Mouse (Mus musculus): ENCODE results near the gene Tspoap1. TPM values are rescaled to one million over a fixed set of nuclear protein-coding genes. Genes with fewer than 3 reads are reported as not detected.
A peak's percentile ranks its signal among the peaks of the same experiment; 100 is the strongest.

The Tspoap1 gene
- polyA plus RNA-seq, 2 experiments, result 1.1 to 5.5 TPM

DNA sequence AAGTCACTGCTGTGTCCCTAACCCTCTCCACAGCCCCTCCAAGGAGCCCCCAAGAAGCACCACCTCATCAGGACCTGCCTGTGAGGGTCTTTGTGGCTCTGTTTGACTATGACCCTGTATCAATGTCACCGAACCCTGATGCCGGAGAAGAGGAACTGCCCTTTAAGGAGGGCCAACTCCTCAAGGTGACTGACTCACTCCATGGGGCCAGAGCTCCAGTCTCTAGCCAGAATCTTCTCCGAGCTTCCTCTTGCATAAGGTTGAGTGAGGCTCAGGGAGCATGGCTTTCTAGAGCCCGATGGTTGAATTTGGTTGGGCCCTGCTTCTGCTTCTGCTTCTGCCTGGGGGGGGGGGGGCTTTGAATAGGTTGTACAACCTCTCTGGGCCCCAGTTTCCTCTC lies 19.1 kb downstream of the Tspoap1 start:
- no peak for TF ChIP-seq EP300 (IDR thresholded peaks at IDR 0.05; ENCODE audit: low read depth)
- TF ChIP-seq CTCF (IDR thresholded peaks at IDR 0.05; ENCODE audit: low read depth), result no peak
- Histone ChIP-seq H3K27ac (no peak overlapping the region), H3K4me1 (replicated peaks; ENCODE audit: control insufficient read depth in 2 of 2, insufficient read depth in 2 of 2, low read length in 1 of 2) (no peaks in the 10 kb centered on the region), H3K9ac (replicated peaks) (no peak overlapping the region), H3K4me2 (ENCODE audit: low read depth) (no peak overlapping the region), H3K36me3 (replicated peaks; ENCODE audit: control insufficient read depth, insufficient read depth, low read depth) (no peaks in the 10 kb centered on the region), H3K4me3 (ENCODE audit: insufficient read depth in 1 of 2, low read depth in 2 of 2, low read length in 2 of 2) (no peak overlapping the region), H3K9me3 (ENCODE audit: control insufficient read depth, low read length) (no peaks in the 10 kb centered on the region), H3K27me3 (ENCODE audit: control insufficient read depth, insufficient read depth, low read length) (no peaks in the 10 kb centered on the region; the same call in 1 of the 2 replicates)
- no peak for DNase-seq (ENCODE audit: low read depth in 3 of 3, low spot score in 3 of 3)
- 63% methylated on average over 4 of the region's 4 CpGs for WGBS (ENCODE audit: insufficient replicate concordance)
- ATAC-seq (ENCODE audit: insufficient read depth), result no peak

GRCm38 (mm10) chr11:87780130-87780529 lies 19.8 kb downstream of the Tspoap1 start:
- no peak overlapping the region for H3K4me2 ChIP-seq (ENCODE audit: low read depth)
- TF ChIP-seq EP300 (IDR thresholded peaks at IDR 0.05; ENCODE audit: low read depth) (no peak), CTCF (IDR thresholded peaks at IDR 0.05; ENCODE audit: low read depth) (no peak)
- H3K36me3 ChIP-seq (replicated peaks; ENCODE audit: control insufficient read depth, insufficient read depth, low read depth), result no peaks in the 10 kb centered on the region
- H3K4me1 ChIP-seq (replicated peaks; ENCODE audit: control insufficient read depth in 2 of 2, insufficient read depth in 2 of 2, low read length in 1 of 2), result no peaks in the 10 kb centered on the region
- no peak for DNase-seq (ENCODE audit: low read depth in 3 of 3, low spot score in 3 of 3)
- no peaks in the 10 kb centered on the region for H3K9me3 ChIP-seq (ENCODE audit: control insufficient read depth, low read length)
- H3K4me3 ChIP-seq (ENCODE audit: insufficient read depth in 1 of 2, low read depth in 2 of 2, low read length in 2 of 2), result no peak overlapping the region
- ATAC-seq (ENCODE audit: insufficient read depth), result no peak
- H3K9ac ChIP-seq (replicated peaks), result no peak overlapping the region
- WGBS (ENCODE audit: insufficient replicate concordance), result 77% methylated on average over 8 of the region's 8 CpGs
- H3K27ac ChIP-seq, result no peak overlapping the region
- H3K27me3 ChIP-seq (ENCODE audit: control insufficient read depth, insufficient read depth, low read length), result no peaks in the 10 kb centered on the region; the same call in 1 of the 2 replicates

DNA sequence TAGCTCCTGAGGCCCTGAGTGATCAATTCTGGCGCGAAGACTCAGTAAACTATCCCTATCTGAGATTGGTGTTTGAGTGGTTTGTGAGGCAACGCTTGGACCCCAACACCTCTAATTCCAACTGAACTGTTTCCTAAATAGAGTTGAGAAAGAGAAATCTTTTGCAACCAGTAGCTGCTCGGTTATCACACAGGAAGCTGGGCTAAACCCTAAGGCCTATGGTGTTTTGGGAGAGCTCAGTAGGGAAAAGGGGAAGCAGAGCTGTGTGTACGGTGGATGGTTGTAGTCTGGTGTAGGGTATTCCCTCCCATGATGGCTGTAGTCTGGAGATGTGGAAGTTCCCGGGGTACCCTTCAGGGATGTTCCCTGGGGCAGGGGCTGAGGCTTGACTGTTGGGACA lies 29.7 kb downstream of the Tspoap1 start:
- Histone ChIP-seq H3K4me1 (replicated peaks; ENCODE audit: control insufficient read depth in 2 of 2, insufficient read depth in 2 of 2, low read length in 1 of 2) (peaks cover 0 to 2% of the 10 kb centered on the region in 2 experiments; a peak in 1 of 4 replicates), H3K27ac (no peak overlapping the region), H3K27me3 (ENCODE audit: control insufficient read depth, insufficient read depth, low read length) (no peaks in the 10 kb centered on the region), H3K9me3 (ENCODE audit: control insufficient read depth, low read length) (no peaks in the 10 kb centered on the region), H3K4me2 (ENCODE audit: low read depth) (no peak overlapping the region), H3K4me3 (ENCODE audit: insufficient read depth in 1 of 2, low read depth in 2 of 2, low read length in 2 of 2) (no peak overlapping the region), H3K9ac (replicated peaks) (no peak overlapping the region), H3K36me3 (replicated peaks; ENCODE audit: control insufficient read depth, insufficient read depth, low read depth) (no peaks in the 10 kb centered on the region)
- 22% methylated on average over 6 of the region's 6 CpGs for WGBS (ENCODE audit: insufficient replicate concordance)
- no peak for ATAC-seq (ENCODE audit: insufficient read depth)
- no peak for TF ChIP-seq EP300 (IDR thresholded peaks at IDR 0.05; ENCODE audit: low read depth)
- TF ChIP-seq CTCF (IDR thresholded peaks at IDR 0.05; ENCODE audit: low read depth), result no peak
- DNase-seq (ENCODE audit: low read depth in 3 of 3, low spot score in 3 of 3), result no peak

- H3K27me3 ChIP-seq (ENCODE audit: control insufficient read depth, insufficient read depth, low read length), result no peaks in the 10 kb centered on the region
- H3K4me1 ChIP-seq (replicated peaks; ENCODE audit: control insufficient read depth in 2 of 2, insufficient read depth in 2 of 2, low read length in 1 of 2), result peaks cover 0 to 2% of the 10 kb centered on the region in 2 experiments; a peak in 1 of 4 replicates
- H3K27ac ChIP-seq, result no peak within 1 kb of the TSS
- DNase-seq (ENCODE audit: low read depth in 3 of 3, low spot score in 3 of 3), result no peak
- TF ChIP-seq CTCF (IDR thresholded peaks at IDR 0.05; ENCODE audit: low read depth) (no peak), EP300 (IDR thresholded peaks at IDR 0.05; ENCODE audit: low read depth) (peak; percentile 38)
- peak within 1 kb of the TSS in 1 of 2 experiments; percentile 40; a peak in 1 of 4 replicates for H3K4me3 ChIP-seq (ENCODE audit: insufficient read depth in 1 of 2, low read depth in 2 of 2, low read length in 2 of 2)
- no peaks in the 10 kb centered on the region for H3K36me3 ChIP-seq (replicated peaks; ENCODE audit: control insufficient read depth, insufficient read depth, low read depth)
- no peak for ATAC-seq (ENCODE audit: insufficient read depth)
- H3K4me2 ChIP-seq (ENCODE audit: low read depth), result no peak within 1 kb of the TSS
- 10% methylated on average over 3 of the region's 3 CpGs for WGBS (ENCODE audit: insufficient replicate concordance)
- H3K9me3 ChIP-seq (ENCODE audit: control insufficient read depth, low read length), result no peaks in the 10 kb centered on the region
- no peak within 1 kb of the TSS for H3K9ac ChIP-seq (replicated peaks)
Observed at GRCm38 (mm10) chr11:87793460-87793859, 33.1 kb downstream of the Tspoap1 start, which contains the start of gene Mpo. Gene Mpo (plus strand): TSS chr11:87793581.

DNA sequence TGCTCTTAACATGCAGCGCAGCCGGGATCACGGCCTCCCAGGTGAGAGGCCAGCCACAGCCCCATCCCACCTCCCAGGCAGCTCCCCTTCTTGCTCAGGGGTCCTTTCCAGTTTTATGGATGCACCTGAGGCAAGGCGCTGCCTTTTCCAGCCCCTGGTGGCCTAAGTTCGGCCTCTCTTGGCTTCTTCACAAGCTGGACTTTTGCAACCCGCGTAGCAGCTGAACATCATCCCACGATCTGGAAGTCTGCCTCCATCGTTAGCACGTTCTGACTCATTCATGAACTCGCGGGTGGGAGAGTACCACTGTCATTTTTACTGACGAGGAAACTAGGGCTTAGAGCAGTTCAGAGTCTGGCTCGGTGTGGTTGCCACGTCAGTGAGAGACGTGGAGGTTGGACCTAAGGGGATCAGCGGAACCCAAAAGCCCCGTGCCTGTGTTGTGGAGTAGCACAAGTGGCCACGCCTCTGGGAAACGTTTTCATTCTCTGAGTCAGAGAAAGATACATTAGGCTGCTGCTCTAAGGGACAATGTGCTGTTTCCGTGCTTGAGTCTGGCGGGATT lies 41.5 kb downstream of the Tspoap1 start:
- Histone ChIP-seq H3K27me3 (ENCODE audit: control insufficient read depth, insufficient read depth, low read length) (no peaks in the 10 kb centered on the region), H3K9me3 (ENCODE audit: control insufficient read depth, low read length) (no peaks in the 10 kb centered on the region), H3K36me3 (replicated peaks; ENCODE audit: control insufficient read depth, insufficient read depth, low read depth) (no peaks in the 10 kb centered on the region), H3K4me3 (ENCODE audit: insufficient read depth in 1 of 2, low read depth in 2 of 2, low read length in 2 of 2) (no peak overlapping the region), H3K27ac (no peak overlapping the region), H3K9ac (replicated peaks) (no peak overlapping the region), H3K4me2 (ENCODE audit: low read depth) (no peak overlapping the region), H3K4me1 (replicated peaks; ENCODE audit: control insufficient read depth in 2 of 2, insufficient read depth in 2 of 2, low read length in 1 of 2) (no peaks in the 10 kb centered on the region)
- DNase-seq (ENCODE audit: low read depth in 3 of 3, low spot score in 3 of 3), result no peak
- WGBS (ENCODE audit: insufficient replicate concordance), result 69% methylated on average over 22 of the region's 22 CpGs
- no peak for ATAC-seq (ENCODE audit: insufficient read depth)
- TF ChIP-seq CTCF (IDR thresholded peaks at IDR 0.05; ENCODE audit: low read depth) (no peak), EP300 (IDR thresholded peaks at IDR 0.05; ENCODE audit: low read depth) (no peak)
